Mouse (Mus musculus) adrenal gland, adult (tissue): ENCODE results near the gene Psmc3.
A peak's percentile ranks its signal among the peaks of the same experiment; 100 is the strongest.
"Not testable (repeated sequence)": the region's sequence is repeated elsewhere in the genome, so short reads cannot be mapped to it uniquely, and the experiment has no call there.

ENCODE experiments used
- DNase-seq, 2 experiments: peaks; one replicate each; pipeline ENCODE4 v3.0.0; 2022 to 2023; ENCODE audit warnings: low spot score in 1 of 2; ENCODE audit not compliant: inconsistent age in 2 of 2

The Psmc3 gene

DNA sequence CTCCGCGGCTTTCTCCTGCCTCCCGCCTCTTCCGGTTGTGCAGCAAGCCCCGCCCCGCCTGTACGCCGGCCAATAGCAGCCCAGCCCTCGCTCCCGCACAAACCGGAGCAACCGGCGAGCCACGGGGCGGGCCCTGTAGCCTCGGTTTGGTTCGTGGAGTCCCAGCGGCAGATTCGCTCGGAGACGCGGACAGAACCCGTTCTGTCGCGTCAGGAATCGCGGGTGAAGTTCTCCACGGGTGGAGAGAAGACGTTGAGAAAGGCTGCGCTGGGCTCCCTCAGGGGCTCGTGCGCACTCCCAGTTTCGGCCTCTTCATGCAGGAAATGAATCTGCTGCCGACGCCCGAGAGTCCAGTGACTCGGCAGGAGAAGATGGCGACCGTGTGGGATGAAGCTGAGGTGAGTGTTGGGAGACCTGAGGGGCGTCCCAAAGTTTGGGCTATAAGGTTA, at the start of gene Psmc3:
TSS of gene Psmc3 (plus strand) at position 76 of the 449 bp plus-strand sequence.
- peak; percentile 98 for DNase-seq

DNA sequence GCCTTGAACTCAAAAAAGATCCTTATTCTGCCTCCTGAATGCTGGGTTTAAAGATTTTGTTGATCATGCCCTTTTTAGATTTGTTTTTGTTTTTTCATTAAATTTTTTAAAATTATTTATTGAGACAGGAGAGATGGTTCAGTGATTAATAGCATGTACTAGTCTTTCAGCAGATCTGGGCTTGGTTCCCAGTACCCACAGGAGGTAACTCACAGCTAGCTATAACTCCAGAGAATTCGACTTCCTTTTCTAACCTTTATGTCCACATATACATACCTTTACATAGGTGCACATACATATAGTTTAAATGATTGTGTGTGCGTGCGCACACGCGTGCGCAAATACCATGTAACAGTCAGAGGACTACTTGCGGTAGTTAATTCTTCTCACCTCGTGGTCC, 45.3 kb upstream of the Psmc3 start:
- DNase-seq: no peak

DNA sequence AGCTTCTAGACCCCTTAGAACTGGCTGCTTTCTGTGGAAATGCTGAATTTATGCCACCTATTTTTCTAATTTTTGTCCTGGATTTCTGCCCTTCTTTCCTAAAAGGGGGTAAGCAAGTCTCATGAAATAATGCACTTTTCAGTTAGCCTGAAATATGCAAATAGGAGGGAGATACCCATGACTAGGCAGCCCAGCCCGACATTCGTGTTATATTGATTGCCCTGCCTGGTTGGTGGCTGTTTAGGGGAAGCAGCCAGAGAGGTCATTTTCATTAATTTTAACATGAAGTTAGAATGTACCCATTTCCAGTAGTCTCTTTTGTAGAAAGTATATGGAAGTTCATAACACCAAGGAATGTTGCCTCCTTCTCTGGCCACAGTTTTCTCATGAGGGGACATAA, 39.9 kb upstream of the Psmc3 start:
- DNase-seq: no peak

DNA sequence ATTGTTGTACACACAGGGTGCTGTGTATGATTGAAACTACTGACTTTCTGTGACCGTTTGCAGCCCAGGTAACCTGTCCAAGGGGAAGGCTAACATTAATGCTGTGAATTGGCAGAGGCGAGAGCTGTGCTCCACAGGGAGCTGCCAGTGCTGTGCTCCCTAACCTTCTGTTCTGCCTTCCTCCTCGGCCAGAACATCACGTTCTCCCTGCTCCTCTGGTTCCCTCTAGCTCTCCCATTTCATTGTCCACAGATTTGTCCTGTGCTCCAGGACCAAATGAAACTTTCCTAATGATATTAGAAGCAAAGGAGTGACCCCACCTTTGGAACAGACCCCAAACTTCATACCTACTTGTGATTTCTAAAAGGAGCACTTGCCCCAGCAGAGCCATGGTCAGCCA, 38.4 kb upstream of the Psmc3 start:
- DNase-seq: no peak

DNA sequence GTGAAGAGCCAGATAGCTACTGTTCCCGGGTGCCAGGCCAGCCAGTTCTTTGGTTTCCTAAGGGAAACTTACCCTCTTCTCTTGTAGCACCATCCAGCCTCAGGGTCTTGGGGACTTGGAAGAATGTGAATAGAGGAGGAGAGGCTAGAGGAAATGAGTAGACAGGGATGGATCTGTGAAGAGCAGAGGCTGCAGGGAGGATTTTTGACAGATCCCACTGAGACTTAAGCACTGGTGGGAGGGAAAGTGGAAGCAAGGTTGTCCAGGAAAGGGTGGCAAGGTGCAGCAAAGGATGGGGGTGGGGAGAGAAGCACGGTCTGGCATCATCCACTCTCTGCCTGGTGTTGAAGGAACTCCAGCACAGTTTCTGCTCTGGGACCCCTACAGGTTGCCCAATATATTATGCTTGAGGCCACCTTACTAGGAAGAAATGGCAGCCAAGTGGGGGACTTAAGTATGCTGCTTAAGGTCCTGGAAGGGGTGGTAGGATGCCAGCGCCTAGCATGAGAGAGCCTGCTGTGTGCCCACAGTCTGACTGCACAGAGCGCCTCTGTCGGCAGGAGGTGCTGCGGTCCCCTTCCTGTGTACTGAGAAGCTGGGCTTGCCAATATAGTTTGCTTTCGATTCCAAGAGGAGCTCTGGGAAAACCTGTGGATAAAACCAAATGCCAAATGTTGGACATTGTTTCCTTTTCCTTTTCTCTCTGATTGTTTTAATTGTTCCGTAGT, 35.6 kb upstream of the Psmc3 start:
- peak; percentile 24 to 49 for DNase-seq

DNA sequence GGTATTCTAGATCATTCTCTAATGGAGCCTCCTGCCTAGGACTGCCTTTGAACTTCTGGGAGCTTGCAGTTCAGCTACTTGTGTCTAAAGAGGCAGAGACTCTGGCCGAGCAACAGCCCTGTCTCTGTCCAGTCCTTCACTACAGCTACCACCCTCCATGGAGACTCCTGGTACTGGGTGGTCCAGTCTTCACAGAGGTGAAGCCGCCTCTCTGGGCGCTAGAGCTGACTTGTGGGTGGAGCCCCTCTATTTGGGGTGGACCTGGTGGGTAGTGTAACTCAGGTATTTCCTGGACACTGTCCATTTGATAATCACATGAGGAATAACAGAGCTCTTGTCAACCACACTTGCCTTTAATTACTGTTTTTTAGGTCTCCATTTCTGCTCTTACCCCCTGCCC, 33.9 kb upstream of the Psmc3 start:
- DNase-seq: no peak

DNA sequence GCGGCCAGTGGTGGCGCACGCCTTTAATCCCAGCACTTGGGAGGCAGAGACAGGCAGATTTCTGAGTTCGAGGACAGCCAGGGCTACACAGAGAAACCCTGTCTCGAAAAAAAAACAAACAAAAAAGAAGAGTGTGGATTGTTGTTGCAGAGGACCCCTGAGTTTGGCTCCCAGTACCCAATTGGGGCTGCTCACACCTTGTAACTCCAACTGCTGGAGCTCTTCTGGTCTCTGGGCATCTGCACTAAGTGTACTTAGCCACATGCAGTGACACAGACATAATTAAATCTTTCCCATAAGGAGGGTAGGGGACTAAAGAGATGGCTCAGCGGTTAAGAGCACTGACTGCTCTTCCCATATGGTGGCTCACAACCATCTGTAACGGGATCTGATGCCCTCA, 31.5 kb upstream of the Psmc3 start:
- not testable (repeated sequence) for DNase-seq

DNA sequence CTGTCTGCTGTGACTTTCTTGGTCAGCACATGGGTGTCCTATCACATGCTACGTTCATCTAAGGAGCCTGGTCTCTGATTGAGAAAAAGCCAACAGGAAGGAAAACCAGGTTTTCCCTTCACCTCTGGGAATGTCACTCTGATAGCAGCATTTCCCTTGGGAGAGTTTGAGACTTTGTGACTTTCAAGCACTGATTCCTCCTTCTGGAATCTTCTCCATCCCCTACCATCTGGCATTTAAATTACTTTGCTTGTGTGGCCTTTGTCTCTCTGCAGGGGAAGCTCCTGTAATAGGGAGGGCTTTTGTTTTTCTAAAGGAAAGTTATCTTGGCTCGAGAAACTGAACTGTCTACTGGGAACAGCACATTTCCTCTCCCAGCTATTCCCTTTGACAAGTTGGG, 30.7 kb upstream of the Psmc3 start:
- DNase-seq: no peak

DNA sequence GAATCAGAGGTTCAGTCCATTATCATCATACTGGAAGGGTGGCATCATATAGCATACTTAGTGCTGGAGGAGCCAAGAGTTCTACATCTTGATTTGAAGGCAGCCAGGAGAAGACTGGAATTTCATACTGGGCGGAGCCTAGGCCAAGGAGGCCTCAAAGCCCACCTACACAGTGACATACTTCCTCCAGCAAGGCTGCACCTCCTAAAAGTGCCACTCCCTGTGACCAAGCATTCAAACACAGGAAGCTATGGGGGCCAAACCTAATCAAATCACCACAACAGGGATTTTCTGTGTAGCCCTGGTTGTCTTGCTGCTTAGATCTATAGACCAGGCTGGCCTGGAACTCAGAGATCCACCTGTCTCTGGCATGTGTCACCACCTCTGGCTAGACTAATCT, 29.9 kb upstream of the Psmc3 start:
- no peak for DNase-seq

DNA sequence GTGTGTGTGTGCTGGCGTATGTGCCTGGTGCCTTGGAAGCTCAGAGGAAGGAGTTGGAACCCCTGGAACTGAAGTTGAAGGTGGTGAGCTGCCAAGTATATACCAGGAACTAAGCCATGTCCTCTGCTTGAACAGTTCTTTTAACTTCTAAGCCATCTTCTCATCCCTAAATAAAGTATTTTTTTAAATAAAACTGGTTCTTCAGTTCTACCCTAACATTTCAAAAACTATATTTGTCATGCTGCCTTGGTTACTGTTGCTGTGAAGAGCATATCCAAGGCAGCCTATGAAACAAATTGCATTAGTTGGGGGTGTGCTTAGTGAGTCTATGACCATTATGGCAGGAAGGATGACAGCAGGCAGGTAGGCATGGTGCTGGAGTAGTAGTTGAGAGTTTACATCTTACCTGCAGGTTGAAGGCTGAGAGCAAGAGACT, 28.7 kb upstream of the Psmc3 start:
- no peak for DNase-seq

DNA sequence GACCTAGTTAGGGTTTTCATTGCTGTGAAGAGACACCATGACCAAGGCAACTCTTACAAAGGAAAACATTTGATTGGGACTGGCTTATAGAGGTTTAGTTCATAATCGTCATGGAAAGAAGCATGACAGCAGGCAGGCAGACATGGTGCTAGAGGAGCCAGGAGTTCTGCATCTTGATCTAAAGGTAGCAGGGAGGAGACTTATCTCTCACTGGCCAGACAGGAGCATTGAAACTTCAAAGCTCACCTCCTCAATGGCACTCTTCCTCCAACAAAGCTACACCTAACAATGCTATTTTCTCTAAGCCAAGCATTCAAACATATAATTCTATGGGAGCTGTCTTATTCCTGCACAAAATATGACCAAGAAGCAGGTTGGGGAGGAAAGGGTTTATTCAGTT, 27.3 kb upstream of the Psmc3 start:
- no peak for DNase-seq

DNA sequence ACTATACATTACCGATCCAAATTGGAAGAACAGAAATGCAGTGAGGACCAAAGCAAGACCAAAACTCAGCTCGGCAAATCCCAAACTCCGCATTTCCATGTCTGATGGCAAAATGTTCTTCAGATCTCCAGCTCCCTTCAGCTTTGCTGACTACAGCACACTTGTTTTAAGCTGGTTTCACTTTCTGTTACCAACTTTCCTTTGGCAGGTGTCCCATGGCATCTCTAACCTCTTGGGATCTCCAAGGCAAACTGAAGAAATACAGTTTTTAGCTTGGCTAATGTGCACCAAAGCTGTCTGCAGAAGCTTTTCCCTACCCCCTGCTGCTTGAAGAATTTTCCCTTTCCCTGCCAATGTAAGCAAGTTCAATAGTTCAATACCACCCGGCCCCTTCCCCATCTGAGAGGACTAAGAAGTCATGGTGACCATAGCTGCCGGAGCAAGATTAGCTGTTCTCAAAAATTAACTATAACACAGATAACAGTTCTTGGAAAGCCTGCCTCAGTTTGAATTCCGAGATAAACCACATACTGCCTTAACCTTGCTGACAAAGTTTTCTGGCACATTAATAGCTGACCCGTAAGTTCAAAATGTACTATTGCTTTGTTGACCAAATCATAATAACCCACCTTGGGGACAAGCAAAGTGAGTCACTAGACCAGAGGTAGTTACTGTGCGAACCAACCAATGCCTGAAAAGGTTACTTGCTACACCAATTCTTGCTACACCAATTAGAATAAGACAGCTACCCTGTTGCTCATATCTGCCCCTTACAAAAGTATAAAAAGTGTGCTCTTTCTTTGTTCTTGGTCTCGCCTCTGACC, 26.2 kb upstream of the Psmc3 start:
- DNase-seq: peak in 1 of 2 experiments; percentile 70

DNA sequence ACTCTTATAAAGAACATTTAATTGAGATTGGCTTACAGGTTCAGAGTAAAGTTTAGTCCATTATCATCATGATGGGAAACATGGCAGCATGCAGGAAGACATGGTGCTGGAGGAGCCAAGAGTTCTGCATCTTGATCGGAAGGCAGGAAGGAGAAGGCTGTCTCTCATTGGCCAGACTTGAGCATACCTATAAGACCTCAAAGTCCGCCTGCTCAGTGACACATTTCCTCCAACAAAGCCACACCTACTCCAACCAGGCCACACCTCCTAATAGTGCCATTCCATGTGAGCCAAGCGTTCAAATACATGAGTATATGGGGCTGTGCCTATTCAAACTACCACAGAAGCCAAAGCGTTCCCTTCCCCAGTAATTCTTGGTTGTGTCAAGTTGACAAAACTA, 22.6 kb upstream of the Psmc3 start:
- no peak for DNase-seq

DNA sequence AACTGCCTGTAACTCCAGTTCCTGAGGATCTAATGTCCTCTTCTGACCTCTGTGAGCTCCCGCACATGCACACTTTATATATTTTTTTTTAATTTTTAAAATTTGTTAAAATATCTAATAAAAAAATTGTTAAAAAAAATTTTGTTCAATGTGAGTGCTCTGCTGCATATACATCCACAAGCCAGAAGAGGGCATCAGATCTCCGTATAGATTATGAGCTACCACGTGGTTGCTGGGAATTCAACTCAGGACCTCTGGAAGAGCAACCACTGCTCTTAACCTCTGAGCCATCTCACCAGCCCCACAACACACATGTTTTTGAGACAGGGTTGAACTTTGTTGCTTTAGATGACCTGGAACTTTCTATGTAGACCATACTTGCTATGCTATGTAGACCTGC, 20.8 kb upstream of the Psmc3 start:
- no peak for DNase-seq

DNA sequence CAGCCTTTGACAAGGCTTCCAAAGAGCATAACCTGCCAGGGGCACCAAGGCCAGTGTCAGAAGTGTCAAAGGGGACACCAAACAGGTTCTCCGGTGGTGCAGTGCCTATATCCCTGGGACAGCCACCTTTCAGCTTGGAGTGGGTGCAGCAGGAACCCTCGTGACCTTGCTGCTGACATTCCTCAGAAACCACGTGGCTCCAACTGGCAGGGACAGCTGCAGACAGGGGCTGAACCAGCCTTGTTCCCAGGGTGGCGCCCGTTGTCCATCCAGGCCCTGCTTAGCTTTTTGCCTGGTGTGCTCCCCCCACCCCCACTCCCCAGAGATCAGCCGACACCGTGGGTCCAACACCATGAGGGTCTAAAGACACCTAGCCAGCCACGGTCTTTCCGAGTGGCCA, 18.4 kb upstream of the Psmc3 start, which contains the start of gene Rapsn:
TSS of gene Rapsn (plus strand) at position 236 of the 400 bp plus-strand sequence.
- peak; percentile 78 to 88 for DNase-seq

DNA sequence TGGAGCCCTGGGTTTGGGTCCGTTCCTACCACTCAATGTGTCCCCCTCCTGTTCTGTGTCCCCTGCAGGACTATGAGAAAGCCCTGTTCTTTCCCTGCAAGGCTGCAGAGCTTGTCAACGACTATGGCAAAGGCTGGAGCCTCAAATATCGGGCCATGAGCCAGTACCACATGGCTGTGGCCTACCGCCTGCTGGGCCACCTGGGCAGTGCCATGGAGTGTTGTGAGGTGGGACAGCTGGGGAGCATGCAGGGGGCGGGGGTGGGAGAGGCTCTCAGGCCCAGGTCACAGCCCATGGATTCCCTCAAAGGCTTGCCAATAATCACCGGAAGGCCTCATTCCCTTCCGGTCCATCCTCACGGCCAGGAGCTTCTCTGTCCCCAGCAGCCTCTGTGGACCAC, 12.0 kb upstream of the Psmc3 start:
- DNase-seq: no peak

DNA sequence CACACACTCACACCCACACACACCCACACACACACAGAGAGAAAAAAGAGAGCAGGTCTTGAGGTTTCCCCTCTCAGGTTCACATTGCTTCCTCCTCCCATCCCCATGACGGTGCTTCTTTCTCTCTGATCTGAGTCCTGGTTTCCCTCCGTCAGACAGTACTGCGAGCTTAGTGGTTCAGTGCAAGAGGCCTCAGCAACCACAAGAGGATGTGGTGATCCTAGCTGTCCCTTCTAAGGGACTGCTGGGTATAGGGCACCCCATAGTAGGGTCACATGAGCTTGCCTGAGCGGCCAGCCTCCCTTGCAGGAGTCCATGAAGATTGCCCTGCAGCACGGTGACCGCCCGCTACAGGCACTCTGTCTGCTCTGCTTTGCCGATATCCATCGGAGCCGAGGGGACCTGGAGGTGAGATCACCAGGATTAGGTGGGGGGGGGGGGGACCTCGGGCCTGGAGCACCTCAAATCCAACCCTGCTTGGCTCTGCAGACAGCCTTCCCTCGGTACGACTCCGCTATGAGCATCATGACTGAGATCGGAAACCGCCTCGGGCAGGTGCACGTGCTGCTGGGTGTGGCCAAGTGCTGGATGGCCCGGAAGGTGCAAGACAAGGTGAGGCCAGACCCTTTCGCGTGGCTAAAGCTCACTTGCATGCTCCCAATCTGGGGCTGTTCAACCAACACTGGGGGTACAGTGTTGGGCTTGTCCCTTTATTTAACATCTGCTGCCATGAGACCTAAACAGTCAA, 11.0 kb upstream of the Psmc3 start:
- no peak for DNase-seq

DNA sequence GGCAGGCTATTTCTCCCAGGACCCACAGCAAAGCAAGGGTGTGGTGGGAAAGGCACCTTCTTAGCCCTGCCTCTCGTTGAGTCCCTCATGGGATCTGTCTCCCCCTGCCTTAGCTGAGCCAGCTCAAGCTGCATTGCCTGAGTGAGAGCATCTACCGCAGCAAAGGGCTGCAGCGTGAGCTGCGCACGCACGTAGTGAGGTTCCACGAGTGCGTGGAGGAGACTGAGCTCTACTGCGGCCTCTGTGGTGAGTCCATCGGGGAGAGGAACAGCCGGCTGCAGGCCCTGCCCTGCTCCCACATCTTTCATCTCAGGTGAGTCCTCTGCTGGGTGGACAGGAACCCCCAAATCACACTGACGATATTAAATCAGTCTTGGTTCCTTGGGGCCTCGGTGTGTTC, 9.1 kb upstream of the Psmc3 start:
- no peak for DNase-seq

DNA sequence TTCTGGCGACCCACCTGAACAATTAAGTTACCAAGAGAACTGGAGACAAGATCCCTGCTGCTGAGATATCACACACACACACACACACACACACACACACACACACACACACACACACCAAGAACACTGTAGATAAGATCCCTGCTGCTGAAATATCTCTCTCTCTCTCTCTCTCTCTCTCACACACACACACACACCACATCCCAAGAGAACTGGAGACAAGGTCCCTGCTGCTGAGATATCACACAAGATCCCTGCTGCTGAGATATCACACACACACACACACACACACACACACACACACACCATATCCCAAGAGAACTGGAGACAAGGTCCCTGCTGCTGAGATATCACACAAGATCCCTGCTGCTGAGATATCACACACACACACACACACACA, 8.0 kb upstream of the Psmc3 start:
- DNase-seq: not testable (repeated sequence)

DNA sequence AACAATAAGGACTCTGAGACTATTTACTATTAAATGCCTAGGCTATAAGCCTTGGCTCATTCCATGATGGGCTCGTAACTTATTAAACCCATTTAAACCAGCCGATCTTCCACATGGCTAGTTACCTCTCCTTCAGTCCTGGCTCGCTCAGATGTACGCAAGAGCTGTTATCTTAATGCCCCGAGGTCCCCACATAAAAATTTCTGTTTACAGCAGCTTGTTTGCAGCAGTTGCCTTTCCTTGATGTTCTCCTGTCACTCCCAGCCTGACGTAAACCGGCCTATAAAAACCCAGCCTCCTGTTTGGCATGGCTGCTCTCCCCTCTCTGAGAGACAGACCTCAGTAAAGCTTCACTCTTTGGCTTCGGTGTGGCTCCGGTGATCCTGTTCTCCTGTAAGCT, 6.5 kb upstream of the Psmc3 start:
- DNase-seq: no peak

DNA sequence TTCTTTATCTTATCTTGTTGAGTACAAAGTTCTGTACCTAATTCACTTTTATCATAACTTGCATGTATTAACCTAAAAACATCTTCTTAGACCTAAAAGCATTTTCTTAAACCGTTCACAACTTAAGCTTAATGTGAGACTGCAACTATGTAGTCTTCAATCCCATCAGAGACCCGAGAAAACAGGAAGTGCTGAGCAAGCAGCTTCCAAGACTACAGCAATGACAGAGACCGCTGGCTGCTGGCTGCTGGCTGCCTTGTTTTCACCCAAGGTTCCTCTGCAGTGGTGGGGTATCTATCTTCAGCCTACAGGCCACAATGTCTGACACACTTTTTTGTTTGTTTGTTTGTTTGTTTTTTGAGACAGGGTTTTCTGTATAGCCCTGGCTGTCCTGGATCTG, 1.9 kb upstream of the Psmc3 start:
- DNase-seq: no peak

DNA sequence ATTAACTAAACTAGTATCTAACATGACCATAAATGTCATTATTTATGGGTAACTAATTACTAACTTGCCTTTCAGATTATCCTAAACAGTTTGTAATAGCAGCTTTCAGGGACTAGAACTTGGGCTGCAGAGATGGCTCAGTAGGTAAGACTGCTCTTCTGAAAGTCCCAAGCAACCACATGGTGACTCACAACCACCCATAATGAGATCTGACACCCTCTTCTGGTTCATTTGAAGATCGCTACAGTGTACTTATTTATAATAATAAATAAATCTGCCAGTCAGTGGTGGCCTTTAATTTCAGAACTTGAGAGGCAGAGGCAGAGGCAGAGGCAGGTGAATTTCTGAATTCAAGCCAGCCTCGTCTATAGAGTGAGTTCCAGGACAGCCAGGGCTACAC, 1.1 kb upstream of the Psmc3 start:
- DNase-seq: no peak
